Mouse (Mus musculus) heart, embryonic 13.5 days (tissue): ENCODE results near the gene Tcap. TPM values are rescaled to one million over a fixed set of nuclear protein-coding genes. Genes with fewer than 3 reads are reported as not detected.
A peak's percentile ranks its signal among the peaks of the same experiment; 100 is the strongest.

Experiments
- ATAC-seq: fragments of 200-750 bp; cut with Nextera tagmentation; 2 replicates; pipeline ENCODE4 v1.8.0; 2017; ENCODE audit warnings: moderate TSS enrichment; ENCODE audit not compliant: insufficient number of reproducible peaks, low FRiP score, low TSS enrichment; ENCODE audit errors: extremely low read depth
- H3K27ac ChIP-seq: fragments of 300-500 bp; sonication (generic); replicated peaks from 2 replicates; pipeline ENCODE4 v1.5.1; 2015; ENCODE audit warnings: moderate library complexity, mild to moderate bottlenecking, inconsistent platforms
- H3K27me3 ChIP-seq: fragments of 300-500 bp; sonication (generic); replicated peaks from 2 replicates; pipeline ENCODE4 v1.6.1; 2015; ENCODE audit warnings: mild to moderate bottlenecking, inconsistent platforms
- H3K36me3 ChIP-seq: fragments of 300-500 bp; sonication (generic); 2 replicates; pipeline ENCODE4 v1.6.1; 2015; ENCODE audit warnings: mild to moderate bottlenecking, inconsistent platforms
- H3K4me1 ChIP-seq: fragments of 300-500 bp; sonication (generic); 2 replicates; pipeline ENCODE4 v1.6.1; 2015; ENCODE audit warnings: inconsistent platforms
- H3K4me2 ChIP-seq: fragments of 300-500 bp; sonication (generic); 2 replicates; pipeline ENCODE4 v1.6.1; 2015; ENCODE audit warnings: inconsistent platforms, mild to moderate bottlenecking, moderate library complexity
- H3K4me3 ChIP-seq: fragments of 300-500 bp; sonication (generic); 2 replicates; pipeline ENCODE4 v1.5.1; 2015; ENCODE audit warnings: moderate library complexity, mild to moderate bottlenecking, inconsistent platforms
- H3K9ac ChIP-seq: fragments of 300-500 bp; sonication (generic); 2 replicates; pipeline ENCODE4 v1.6.1; 2015; ENCODE audit warnings: inconsistent platforms, mild to moderate bottlenecking, moderate library complexity
- H3K9me3 ChIP-seq: fragments of 300-500 bp; sonication (generic); 2 replicates; pipeline ENCODE4 v1.6.1; 2016; ENCODE audit warnings: inconsistent platforms
- WGBS: fragments of 180-500 bp; shearing (Covaris S2); methylation state at CpG from one replicate; pipeline ENCODE4 v1.1.7; 2015; ENCODE audit warnings: mixed read lengths; 5-methylcytosine and 5-hydroxymethylcytosine counted together
- polyA plus RNA-seq: library from polyadenylated mRNA; unstranded; fragments of >200 nt; fragmentation: Nextera tagmentation; extraction: Ambion mirVana; gene quantifications from 2 replicates; pipeline ENCODE4 v1.2.1, GENCODE M21; 2015

Gene Tcap
- 159 and 184 TPM in 2 replicates for polyA plus RNA-seq

DNA sequence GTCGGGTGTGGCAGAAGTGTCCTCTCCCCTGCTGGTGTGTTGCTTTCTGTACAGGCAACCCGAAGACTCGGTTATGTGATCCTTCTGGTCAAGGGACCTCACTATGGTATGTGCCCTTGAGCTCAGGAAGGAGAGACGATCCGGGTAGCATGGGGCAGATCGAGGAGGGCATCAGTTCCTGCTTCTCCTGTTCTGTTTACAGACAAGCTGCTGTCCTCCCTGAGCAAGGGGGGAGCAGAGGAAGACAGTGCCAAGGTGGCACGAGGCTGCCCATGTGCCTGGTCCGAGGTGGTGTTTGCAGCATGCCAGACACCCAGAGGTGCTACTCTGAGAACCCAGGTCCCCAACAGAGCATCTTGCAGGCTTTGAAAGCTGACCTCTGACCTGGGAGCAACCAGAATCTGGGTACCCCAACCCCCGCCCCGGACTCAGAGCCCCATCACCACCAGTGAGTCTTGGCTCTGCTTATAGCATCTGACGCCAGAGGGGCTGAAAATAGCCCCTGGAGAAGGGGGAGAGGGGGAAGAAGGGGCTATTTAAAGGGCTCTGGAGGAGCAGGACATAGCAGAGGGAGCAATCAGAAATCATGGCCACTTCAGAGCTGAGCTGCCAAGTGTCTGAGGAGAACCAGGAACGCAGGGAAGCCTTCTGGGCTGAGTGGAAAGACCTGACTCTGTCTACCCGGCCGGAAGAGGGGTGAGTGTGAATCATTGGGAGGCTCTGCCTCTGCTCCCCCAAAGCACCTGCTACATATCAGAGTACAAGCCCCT lies at the start of gene Tcap:
TSS of gene Tcap (plus strand) at position 551 of the 770 bp plus-strand sequence.
- Histone ChIP-seq H3K4me3 (peak within 1 kb of the TSS; percentile 52), H3K9me3 (no peaks in the 10 kb centered on the region), H3K27me3 (peaks cover 41% of the 10 kb centered on the region), H3K4me2 (peak within 1 kb of the TSS; percentile 69), H3K4me1 (peaks cover 76% of the 10 kb centered on the region), H3K9ac (peak within 1 kb of the TSS; percentile 88), H3K27ac (peak within 1 kb of the TSS; percentile 92), H3K36me3 (peaks cover 27% of the 10 kb centered on the region)
- ATAC-seq, result peak; percentile 40; the same call in 1 of the 2 replicates
- WGBS, result 27% methylated on average over 14 of the region's 14 CpGs

- 4% methylated on average over 39 of the region's 41 CpGs for WGBS
Measured at GRCm38 (mm10) chr11:98333981-98334741, 49.5 kb upstream of the Tcap start.

DNA sequence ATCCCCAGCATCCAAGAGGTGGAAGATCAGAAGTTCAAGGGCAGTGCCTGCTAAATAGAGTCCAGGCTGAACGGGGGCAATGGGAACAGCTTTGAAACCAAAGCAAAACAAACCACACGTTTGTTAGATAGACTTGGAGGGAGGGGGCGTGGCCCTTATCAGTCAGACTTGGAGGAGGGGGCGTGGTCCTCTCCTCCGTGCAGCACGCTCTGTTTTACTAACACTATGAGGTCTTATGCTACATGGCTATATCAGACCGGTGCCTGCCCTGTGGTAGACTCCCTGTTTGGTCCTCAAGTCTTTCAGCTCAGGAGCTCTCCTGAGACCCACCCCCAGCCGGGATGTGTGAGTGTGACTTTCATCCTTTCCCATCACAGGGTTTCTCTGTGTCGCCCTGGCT lies 48.4 kb upstream of the Tcap start:
- no peak for ATAC-seq
- Histone ChIP-seq H3K36me3 (no peaks in the 10 kb centered on the region), H3K4me3 (no peak overlapping the region), H3K27me3 (peaks cover 100% of the 10 kb centered on the region), H3K9ac (no peak overlapping the region), H3K4me1 (peaks cover 20% of the 10 kb centered on the region), H3K27ac (no peak overlapping the region), H3K9me3 (no peaks in the 10 kb centered on the region; the same call in 1 of the 2 replicates), H3K4me2 (no peak overlapping the region)
- WGBS, result 3% methylated on average over 9 of the region's 9 CpGs

More at GRCm38 (mm10) chr11:98333981-98334741, 49.5 kb upstream of the Tcap start:
- ATAC-seq, result no peak
- Histone ChIP-seq H3K27ac (no peak overlapping the region), H3K4me3 (peak overlapping the region; percentile 32), H3K4me2 (peak overlapping the region; percentile 55), H3K36me3 (no peaks in the 10 kb centered on the region), H3K27me3 (peaks cover 100% of the 10 kb centered on the region), H3K4me1 (peaks cover 13% of the 10 kb centered on the region), H3K9me3 (no peaks in the 10 kb centered on the region; the same call in 1 of the 2 replicates), H3K9ac (no peak overlapping the region)

- no peak overlapping the region for H3K9ac ChIP-seq
- no peak overlapping the region for H3K4me2 ChIP-seq
- H3K27me3 ChIP-seq, result peaks cover 98% of the 10 kb centered on the region
- H3K9me3 ChIP-seq, result no peaks in the 10 kb centered on the region; the same call in 1 of the 2 replicates
- WGBS, result 18% methylated on average over 13 of the region's 13 CpGs
- H3K27ac ChIP-seq, result no peak overlapping the region
- ATAC-seq, result no peak
- no peaks in the 10 kb centered on the region for H3K36me3 ChIP-seq
- H3K4me3 ChIP-seq, result no peak overlapping the region
- peaks cover 20% of the 10 kb centered on the region for H3K4me1 ChIP-seq
Measured at GRCm38 (mm10) chr11:98336245-98337107, 47.1 kb upstream of the Tcap start.

DNA sequence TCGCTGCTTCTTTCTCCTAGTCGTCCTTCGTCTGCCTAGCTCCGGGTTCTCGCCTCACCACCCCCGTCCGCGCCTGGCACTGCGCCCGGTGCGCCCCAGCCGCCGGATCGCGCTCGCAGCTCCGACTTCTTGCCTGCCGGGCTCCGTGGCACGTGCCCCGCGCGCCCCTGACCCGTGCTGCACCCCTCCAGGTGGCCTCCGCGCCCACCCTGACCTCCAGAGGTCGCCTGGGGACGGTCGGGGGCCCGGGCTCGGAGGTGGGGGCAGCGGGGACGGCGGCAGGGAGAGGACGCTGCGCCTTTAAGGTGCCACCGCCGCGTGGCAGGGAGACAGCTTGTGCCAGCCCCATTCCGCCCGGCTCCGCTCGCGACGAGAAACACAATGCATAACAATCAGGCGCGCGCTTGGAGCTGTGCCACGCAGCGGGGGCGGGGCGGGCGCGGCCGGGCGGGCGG lies 45.1 kb upstream of the Tcap start:
- Histone ChIP-seq H3K36me3 (no peaks in the 10 kb centered on the region), H3K4me1 (peaks cover 31% of the 10 kb centered on the region), H3K27me3 (peaks cover 89% of the 10 kb centered on the region), H3K9ac (peak overlapping the region; percentile 81), H3K4me3 (peak overlapping the region; percentile 65), H3K4me2 (peak overlapping the region; percentile 96), H3K27ac (no peak overlapping the region), H3K9me3 (no peaks in the 10 kb centered on the region)
- no peak for ATAC-seq
- WGBS, result under 1% methylated on average over 41 of the region's 57 CpGs

- Histone ChIP-seq H3K27me3 (peaks cover 89% of the 10 kb centered on the region), H3K4me1 (peaks cover 31% of the 10 kb centered on the region), H3K36me3 (no peaks in the 10 kb centered on the region), H3K4me3 (peak overlapping the region; percentile 65), H3K9ac (peak overlapping the region; percentile 81), H3K4me2 (peak overlapping the region; percentile 96), H3K9me3 (no peaks in the 10 kb centered on the region), H3K27ac (no peak overlapping the region)
- no peak for ATAC-seq
- WGBS, result under 1% methylated on average over 19 of the region's 19 CpGs
Measured at GRCm38 (mm10) chr11:98339071-98339501, 44.5 kb upstream of the Tcap start.

DNA sequence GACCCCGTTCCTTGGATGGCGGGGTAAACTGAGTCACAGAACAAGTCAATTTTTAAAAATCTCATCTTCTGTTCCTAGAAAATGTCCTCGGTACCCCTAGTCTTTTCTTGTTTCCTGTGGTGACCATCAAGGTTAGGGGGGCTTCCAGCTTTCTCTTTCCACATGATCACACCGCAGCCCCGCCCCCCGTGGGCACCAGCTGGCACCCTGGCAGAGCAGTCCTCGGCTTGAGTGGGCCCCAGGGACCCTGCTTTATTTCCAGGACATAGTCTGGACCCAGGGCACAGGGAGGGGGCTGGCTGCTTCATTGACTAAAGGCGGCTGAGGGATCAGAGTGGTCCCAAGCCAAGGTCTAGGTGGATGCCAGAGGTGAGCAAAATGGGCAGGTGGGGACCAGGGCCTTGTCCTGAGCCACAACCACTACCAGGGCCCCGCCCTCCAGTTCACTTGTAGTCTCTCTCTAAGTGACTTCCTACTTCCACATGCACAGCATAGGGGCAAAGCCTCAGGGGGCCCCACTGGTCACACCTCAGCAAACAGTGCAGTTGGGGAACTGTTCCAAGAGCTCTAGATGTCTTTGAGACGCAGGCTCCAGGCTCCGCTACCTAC lies 43.8 kb upstream of the Tcap start:
- peak overlapping the region; percentile 96 for H3K4me2 ChIP-seq
- no peaks in the 10 kb centered on the region for H3K36me3 ChIP-seq
- H3K4me3 ChIP-seq, result peak overlapping the region; percentile 65
- H3K27me3 ChIP-seq, result peaks cover 87% of the 10 kb centered on the region
- WGBS, result 13% methylated on average over 11 of the region's 11 CpGs
- no peak overlapping the region for H3K27ac ChIP-seq
- H3K9me3 ChIP-seq, result no peaks in the 10 kb centered on the region
- ATAC-seq, result no peak
- H3K4me1 ChIP-seq, result peaks cover 26% of the 10 kb centered on the region
- peak overlapping the region; percentile 81 for H3K9ac ChIP-seq

DNA sequence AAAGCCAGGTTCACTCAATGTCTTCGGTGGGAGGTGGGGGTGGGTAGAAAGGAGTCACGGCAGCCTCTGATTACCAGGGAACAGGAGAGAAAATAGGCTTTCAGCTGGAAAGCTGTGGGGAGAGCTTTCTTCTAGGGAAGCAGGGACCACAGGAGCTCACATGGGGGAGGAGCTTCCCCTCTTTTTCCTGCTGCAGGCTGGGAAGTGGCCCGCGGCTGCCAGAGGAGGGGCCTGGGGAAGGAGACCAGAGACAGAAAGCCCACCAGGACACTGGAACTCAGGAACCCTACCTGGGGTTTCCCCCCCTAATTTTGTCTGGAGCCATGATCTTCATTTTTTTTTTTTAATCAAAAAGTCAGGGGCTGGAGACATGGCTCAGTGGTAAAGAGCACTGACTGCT lies 43.0 kb upstream of the Tcap start:
- Histone ChIP-seq H3K9me3 (no peaks in the 10 kb centered on the region), H3K4me2 (no peak overlapping the region), H3K36me3 (no peaks in the 10 kb centered on the region), H3K27ac (no peak overlapping the region), H3K9ac (no peak overlapping the region), H3K4me3 (no peak overlapping the region), H3K4me1 (peaks cover 28% of the 10 kb centered on the region), H3K27me3 (peaks cover 86% of the 10 kb centered on the region)
- 11% methylated on average over 4 of the region's 4 CpGs for WGBS
- ATAC-seq, result no peak

GRCm38 (mm10) chr11:98341174-98341573 lies 42.4 kb upstream of the Tcap start:
- H3K4me1 ChIP-seq, result peaks cover 32% of the 10 kb centered on the region
- no peaks in the 10 kb centered on the region for H3K36me3 ChIP-seq
- no peak for ATAC-seq
- no peak overlapping the region for H3K27ac ChIP-seq
- WGBS, result 54% methylated on average over 4 of the region's 4 CpGs
- no peak overlapping the region for H3K4me3 ChIP-seq
- H3K9me3 ChIP-seq, result no peaks in the 10 kb centered on the region
- H3K4me2 ChIP-seq, result no peak overlapping the region
- peaks cover 84% of the 10 kb centered on the region for H3K27me3 ChIP-seq
- no peak overlapping the region for H3K9ac ChIP-seq

DNA sequence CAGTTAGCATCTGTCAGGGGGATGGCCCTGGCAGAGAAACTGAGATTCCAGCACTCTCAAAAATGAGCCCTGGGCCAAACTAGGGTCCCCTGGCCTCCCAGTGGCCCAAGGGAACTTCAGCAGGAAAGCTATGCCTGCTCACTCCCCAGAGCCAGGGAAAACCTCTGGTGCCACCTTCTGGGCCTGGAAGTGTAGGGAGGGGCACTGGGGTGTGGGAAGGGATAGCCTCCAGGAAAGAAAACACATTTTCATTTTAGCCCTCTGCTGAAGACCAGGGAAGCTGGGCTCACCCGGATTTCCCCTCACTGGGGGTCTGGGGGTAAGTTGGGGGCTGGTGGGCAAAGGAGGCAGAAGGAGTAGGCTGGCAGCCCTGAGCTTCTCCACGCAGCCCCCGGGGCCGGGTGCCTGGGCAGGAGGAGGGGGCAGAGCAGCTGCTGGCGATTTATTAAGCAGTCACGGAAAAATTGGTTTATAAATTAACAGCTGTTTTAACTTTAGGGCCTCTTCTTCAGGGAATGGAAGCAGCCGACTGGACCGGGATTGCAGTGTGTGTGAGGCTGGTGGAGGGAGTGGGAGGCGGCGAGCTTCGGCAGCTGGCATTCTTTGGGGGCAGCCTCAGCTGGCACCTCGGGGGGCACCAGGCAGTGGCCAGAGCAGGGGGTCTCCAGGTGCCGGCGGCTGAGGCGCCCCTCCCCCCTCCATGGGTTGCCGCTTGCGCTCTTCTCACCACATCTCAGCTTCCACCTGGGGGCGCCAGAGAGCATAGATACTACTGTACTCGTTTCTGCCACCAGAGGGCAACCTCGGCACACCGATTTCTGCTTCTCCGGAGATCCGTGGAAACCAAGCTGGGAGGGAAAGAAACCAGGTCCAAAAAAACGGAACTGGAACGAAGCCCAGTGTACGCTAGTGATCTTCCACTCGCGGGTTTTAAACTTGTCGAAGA lies 41.3 kb upstream of the Tcap start:
- Histone ChIP-seq H3K4me3 (peak overlapping the region; percentile 54), H3K36me3 (no peaks in the 10 kb centered on the region), H3K27ac (no peak overlapping the region), H3K9me3 (no peaks in the 10 kb centered on the region), H3K27me3 (peaks cover 84% of the 10 kb centered on the region), H3K9ac (peak overlapping the region; percentile 79), H3K4me2 (peak overlapping the region; percentile 82), H3K4me1 (peaks cover 43% of the 10 kb centered on the region)
- 4% methylated on average over 29 of the region's 29 CpGs for WGBS
- ATAC-seq, result no peak
